Mouse (Mus musculus): ENCODE data around the gene Slc6a6. TPM values are rescaled to one million over a fixed set of nuclear protein-coding genes. Genes with fewer than 3 reads are reported as not detected.

Slc6a6 gene
- polyA plus RNA-seq, 1 experiment from 2014 or later = 109 TPM

DNA sequence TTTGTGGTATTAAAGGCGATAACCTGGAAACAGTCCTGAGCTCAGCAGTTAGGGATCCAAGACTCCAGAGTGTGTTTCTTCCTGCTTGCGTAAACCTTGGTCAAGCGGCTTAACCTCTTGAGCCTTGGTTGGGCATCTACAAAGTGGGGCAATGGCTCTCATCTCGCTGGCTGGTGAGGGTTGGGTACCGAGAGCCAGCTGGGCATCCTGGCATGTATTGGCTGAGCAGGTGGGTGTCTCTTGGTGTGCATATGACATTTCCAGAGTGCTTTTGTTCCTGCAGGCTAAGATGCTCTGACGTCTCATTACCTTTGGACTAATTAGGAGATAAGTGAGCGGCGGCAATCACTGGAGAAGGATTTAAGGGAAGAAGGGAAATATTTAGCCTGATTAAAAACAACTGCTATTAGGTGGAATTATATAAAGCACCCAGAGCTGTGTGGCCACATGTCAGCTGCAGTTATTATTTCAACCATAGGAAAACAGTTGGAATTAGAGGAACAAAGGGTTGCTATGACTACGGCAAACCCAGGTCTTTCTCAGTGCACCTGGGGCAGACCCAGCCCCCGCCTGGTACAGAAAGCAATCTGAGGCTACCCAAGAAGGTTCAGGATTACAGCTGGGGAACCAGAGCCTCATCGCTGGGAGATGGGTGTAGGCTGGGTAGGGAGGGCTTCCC lies 24.2 kb downstream of the Slc6a6 start:
- H3K27me3 ChIP-seq (replicated peaks; ENCODE audit: control insufficient read depth, insufficient read depth, low read length) = no peaks in the 10 kb centered on the region
- WGBS = 59% methylated on average over 11 of the region's 11 CpGs
- peaks cover 35% of the 10 kb centered on the region for H3K36me3 ChIP-seq (ENCODE audit: control insufficient read depth, insufficient read depth)
- TF ChIP-seq CTCF (IDR thresholded peaks at IDR 0.05; ENCODE audit: low read depth) = no peak
- no peak overlapping the region for H3K4me3 ChIP-seq (ENCODE audit: low read depth, low read length)
- H3K9me3 ChIP-seq (ENCODE audit: control insufficient read depth) = no peaks in the 10 kb centered on the region
- no peak overlapping the region for H3K4me2 ChIP-seq (replicated peaks; ENCODE audit: low read depth)
- no peak for ATAC-seq
- H3K4me1 ChIP-seq (replicated peaks; ENCODE audit: control insufficient read depth, insufficient read depth, low read length) = peaks cover 24% of the 10 kb centered on the region
- no peak overlapping the region for H3K9ac ChIP-seq (ENCODE audit: low read depth, low read length)
- peak overlapping the region; percentile 66 for H3K27ac ChIP-seq (ENCODE audit: low read depth, low read length)

DNA sequence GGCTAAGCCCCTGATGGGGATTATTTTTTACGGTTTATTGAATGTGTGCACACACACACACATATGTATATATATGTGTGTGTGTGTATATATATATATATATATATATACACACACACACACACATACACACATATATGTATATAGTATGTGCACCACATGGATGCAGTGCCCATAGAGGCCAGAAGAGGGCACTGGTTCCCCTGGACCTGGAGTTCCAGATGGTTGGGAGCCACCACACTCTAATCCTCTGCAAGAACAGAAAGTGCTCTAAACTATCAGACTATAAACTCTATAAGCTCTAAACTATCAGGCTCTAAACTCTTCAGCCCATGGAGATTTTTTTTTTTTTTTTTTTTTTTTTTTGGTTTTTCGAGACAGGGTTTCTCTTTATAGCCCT lies 25.1 kb downstream of the Slc6a6 start:
- 96% methylated on average over 1 of the region's 2 CpGs for WGBS
- Histone ChIP-seq H3K9me3 (ENCODE audit: control insufficient read depth) (no peaks in the 10 kb centered on the region), H3K9ac (ENCODE audit: low read depth, low read length) (no peak overlapping the region), H3K4me1 (replicated peaks; ENCODE audit: control insufficient read depth, insufficient read depth, low read length) (peaks cover 23% of the 10 kb centered on the region), H3K36me3 (ENCODE audit: control insufficient read depth, insufficient read depth) (peaks cover 35% of the 10 kb centered on the region), H3K4me3 (ENCODE audit: low read depth, low read length) (no peak overlapping the region), H3K27ac (ENCODE audit: low read depth, low read length) (no peak overlapping the region), H3K27me3 (replicated peaks; ENCODE audit: control insufficient read depth, insufficient read depth, low read length) (no peaks in the 10 kb centered on the region), H3K4me2 (replicated peaks; ENCODE audit: low read depth) (no peak overlapping the region)
- peak; percentile 47 for TF ChIP-seq CTCF (IDR thresholded peaks at IDR 0.05; ENCODE audit: low read depth)
- no peak for ATAC-seq

DNA sequence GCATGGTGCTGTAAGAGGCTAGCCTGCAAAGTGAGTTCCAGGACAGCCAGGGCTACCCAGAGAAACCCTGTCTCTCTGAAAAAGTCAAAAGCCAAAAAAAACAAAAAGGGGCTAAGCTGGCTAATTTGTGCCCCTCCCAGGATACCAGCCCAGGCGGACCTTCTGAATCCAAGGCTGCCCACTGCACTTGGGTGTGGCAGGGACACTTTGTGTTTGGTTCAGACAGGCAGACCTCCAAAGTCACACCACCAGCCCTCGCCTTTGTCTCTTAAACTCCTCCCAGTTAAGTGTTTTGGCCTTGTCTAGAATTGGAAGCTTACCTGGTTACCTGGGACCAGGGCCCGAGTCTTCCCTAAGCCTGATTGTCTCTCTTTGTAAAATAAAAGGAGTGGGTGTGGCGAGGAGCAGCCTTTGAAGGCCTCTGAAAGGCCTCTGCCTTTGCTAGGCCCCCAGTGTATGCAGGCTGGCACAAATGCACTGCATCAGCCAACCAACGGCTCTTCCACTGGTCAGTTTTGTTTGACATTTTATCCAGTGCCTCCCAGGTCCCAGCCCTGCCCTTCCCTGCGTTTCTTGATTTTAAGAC lies 26.6 kb downstream of the Slc6a6 start:
- Histone ChIP-seq H3K9me3 (ENCODE audit: control insufficient read depth) (no peaks in the 10 kb centered on the region), H3K27ac (ENCODE audit: low read depth, low read length) (0 out of 2 replicates have a peak overlapping the region, but pooled peaks have one; percentile 31), H3K27me3 (replicated peaks; ENCODE audit: control insufficient read depth, insufficient read depth, low read length) (no peaks in the 10 kb centered on the region), H3K36me3 (ENCODE audit: control insufficient read depth, insufficient read depth) (peaks cover 41% of the 10 kb centered on the region), H3K9ac (ENCODE audit: low read depth, low read length) (no peak overlapping the region), H3K4me1 (replicated peaks; ENCODE audit: control insufficient read depth, insufficient read depth, low read length) (peaks cover 18% of the 10 kb centered on the region), H3K4me3 (ENCODE audit: low read depth, low read length) (no peak overlapping the region), H3K4me2 (replicated peaks; ENCODE audit: low read depth) (no peak overlapping the region)
- WGBS = 51% methylated on average over 6 of the region's 6 CpGs
- no peak for TF ChIP-seq CTCF (IDR thresholded peaks at IDR 0.05; ENCODE audit: low read depth)
- no peak for ATAC-seq

DNA sequence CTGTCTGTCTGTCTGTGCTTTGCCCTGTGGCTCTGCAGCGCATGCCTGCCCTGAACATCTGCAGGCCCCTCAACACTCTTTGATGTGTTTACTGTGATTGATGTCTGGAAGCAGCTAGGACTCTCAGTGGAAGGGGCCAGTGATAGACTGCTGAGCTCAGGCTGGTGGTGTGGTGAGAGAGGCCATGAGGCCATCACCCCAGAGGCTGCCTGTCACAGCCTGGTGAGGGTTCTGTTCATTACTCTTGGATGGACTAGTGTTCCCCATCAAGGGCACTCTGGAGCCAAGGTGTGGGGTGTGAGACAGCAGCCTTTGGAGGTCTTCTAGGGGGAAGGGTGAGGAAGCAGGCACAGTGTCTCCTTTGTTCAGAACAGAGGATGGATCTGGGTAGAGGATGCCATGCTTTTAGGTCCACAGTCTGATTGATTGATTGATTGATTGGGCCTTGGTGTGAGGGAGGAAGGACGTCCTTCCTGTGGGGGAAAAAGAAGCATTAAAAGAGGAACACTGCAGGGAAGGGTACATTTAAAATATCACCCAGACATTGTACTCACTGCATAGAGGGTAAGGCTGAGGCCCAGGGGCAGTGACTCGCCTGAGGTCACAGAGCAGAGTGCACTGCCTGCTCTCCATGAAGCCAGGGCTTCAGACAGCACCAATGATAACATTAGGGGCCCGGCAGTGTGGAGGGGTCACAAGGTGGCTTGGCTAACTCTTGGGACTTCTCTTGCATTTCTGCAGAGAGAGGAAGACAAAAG lies 28.4 kb downstream of the Slc6a6 start:
- Histone ChIP-seq H3K9ac (ENCODE audit: low read depth, low read length) (0 out of 2 replicates have a peak overlapping the region, but pooled peaks have one; percentile 4), H3K4me1 (replicated peaks; ENCODE audit: control insufficient read depth, insufficient read depth, low read length) (peaks cover 12% of the 10 kb centered on the region), H3K4me3 (ENCODE audit: low read depth, low read length) (no peak overlapping the region), H3K36me3 (ENCODE audit: control insufficient read depth, insufficient read depth) (peaks cover 41% of the 10 kb centered on the region), H3K4me2 (replicated peaks; ENCODE audit: low read depth) (peak overlapping the region; percentile 21; the same call in 1 of the 2 replicates), H3K27me3 (replicated peaks; ENCODE audit: control insufficient read depth, insufficient read depth, low read length) (no peaks in the 10 kb centered on the region), H3K27ac (ENCODE audit: low read depth, low read length) (peak overlapping the region; percentile 82), H3K9me3 (ENCODE audit: control insufficient read depth) (no peaks in the 10 kb centered on the region)
- peak; percentile 57 for ATAC-seq
- 34% methylated on average over 4 of the region's 4 CpGs for WGBS
- TF ChIP-seq CTCF (IDR thresholded peaks at IDR 0.05; ENCODE audit: low read depth) = no peak

DNA sequence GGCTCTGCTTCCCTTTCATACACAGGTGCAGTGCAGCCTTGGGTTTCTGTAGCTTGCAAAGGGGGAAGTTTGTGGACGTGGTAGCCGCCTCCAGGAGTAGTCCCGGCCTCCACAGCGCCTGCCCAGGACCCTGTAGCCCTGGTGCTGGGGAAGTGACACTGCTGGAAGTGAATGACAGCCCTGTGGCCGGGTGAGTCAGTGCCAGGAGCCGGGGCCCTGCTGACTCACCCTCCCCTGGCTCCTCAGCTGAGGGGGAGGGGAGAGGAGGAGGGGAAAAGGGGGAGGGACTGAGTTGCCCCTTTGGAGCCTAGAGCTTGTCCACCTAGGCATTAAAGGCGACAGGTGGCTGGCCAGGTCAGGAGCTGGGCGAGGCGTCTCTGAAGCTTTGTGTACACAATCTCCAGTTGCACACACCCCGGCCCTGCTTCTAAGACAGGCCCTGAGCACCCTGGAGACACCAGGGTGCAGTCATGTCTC lies 29.0 kb downstream of the Slc6a6 start:
- Histone ChIP-seq H3K27me3 (replicated peaks; ENCODE audit: control insufficient read depth, insufficient read depth, low read length) (no peaks in the 10 kb centered on the region), H3K36me3 (ENCODE audit: control insufficient read depth, insufficient read depth) (peaks cover 41% of the 10 kb centered on the region), H3K4me3 (ENCODE audit: low read depth, low read length) (no peak overlapping the region), H3K27ac (ENCODE audit: low read depth, low read length) (peak overlapping the region; percentile 82), H3K9ac (ENCODE audit: low read depth, low read length) (0 out of 2 replicates have a peak overlapping the region, but pooled peaks have one; percentile 4), H3K9me3 (ENCODE audit: control insufficient read depth) (no peaks in the 10 kb centered on the region), H3K4me2 (replicated peaks; ENCODE audit: low read depth) (peak overlapping the region; percentile 21; the same call in 1 of the 2 replicates), H3K4me1 (replicated peaks; ENCODE audit: control insufficient read depth, insufficient read depth, low read length) (peaks cover 12% of the 10 kb centered on the region)
- ATAC-seq = peak; percentile 76
- no peak for TF ChIP-seq CTCF (IDR thresholded peaks at IDR 0.05; ENCODE audit: low read depth)
- 14% methylated on average over 10 of the region's 10 CpGs for WGBS

DNA sequence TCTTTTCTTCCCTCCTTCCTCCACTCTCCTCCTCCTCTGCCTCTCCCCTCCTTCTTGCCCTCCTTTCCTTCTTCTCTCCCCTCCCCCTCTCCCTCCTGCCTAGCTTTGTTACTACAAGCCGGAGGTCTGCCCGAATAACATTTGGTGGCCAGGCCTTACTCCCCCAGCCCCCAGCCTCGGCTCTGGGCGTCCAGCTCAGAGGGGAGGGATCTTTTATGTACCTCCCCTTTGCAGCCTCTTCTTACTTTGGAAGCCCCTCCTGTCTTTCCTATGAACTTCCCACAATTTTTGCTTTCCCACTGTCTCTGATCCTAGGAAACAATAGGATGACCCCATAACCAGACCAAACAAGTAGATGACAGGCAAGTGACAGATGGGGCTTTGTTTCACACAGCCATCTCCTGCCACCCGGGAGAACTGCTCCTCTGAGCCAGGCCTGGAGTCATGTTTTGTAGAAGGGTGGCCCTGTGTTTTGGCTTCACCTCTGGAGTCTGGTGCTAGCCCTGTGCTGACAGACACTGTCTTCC lies 29.6 kb downstream of the Slc6a6 start:
- no peak for TF ChIP-seq CTCF (IDR thresholded peaks at IDR 0.05; ENCODE audit: low read depth)
- Histone ChIP-seq H3K9me3 (ENCODE audit: control insufficient read depth) (no peaks in the 10 kb centered on the region), H3K9ac (ENCODE audit: low read depth, low read length) (0 out of 2 replicates have a peak overlapping the region, but pooled peaks have one; percentile 4), H3K4me1 (replicated peaks; ENCODE audit: control insufficient read depth, insufficient read depth, low read length) (peaks cover 12% of the 10 kb centered on the region), H3K27me3 (replicated peaks; ENCODE audit: control insufficient read depth, insufficient read depth, low read length) (no peaks in the 10 kb centered on the region), H3K4me2 (replicated peaks; ENCODE audit: low read depth) (0 out of 2 replicates have a peak overlapping the region, but pooled peaks have one; percentile 21), H3K27ac (ENCODE audit: low read depth, low read length) (peak overlapping the region; percentile 82), H3K4me3 (ENCODE audit: low read depth, low read length) (no peak overlapping the region), H3K36me3 (ENCODE audit: control insufficient read depth, insufficient read depth) (peaks cover 42% of the 10 kb centered on the region)
- ATAC-seq = no peak
- 31% methylated on average over 5 of the region's 5 CpGs for WGBS

Data from intestine, postnatal 0 days (tissue).